Comparison of ENCODE assay signal across 8 mouse cellular contexts in genomic region chr8:119557132-119557531, GRCm38 (mm10). TPM values are rescaled to one million over a fixed set of nuclear protein-coding genes. Genes with fewer than 3 reads are reported as not detected.
DNase-seq lines count a peak whose midpoint lies in the region; ATAC-seq lines count a peak whose summit lies in the region.
"Had no signal": no experiment of that assay in that cellular context is flagged by ENCODE, and none has a peak within 500 bp of the region (broad histone marks: within the 10 kb centered on the region; RNA-seq: fewer than 3 reads in every experiment).

No protein-coding gene starts in this region.

- no peak overlapping the region for H3K27ac ChIP-seq in lung, embryonic 15.5 days
- no peak overlapping the region for H3K27ac ChIP-seq in embryonic facial prominence, embryonic 15.5 days (replicated peaks)
- no peak overlapping the region for H3K27ac ChIP-seq in limb, embryonic 11.5 days (replicated peaks; ENCODE audit: low read depth, low read length)

- peak overlapping the region; percentile 72 for H3K4me2 ChIP-seq in lung, embryonic 15.5 days
- peak overlapping the region; percentile 61 for H3K4me2 ChIP-seq in embryonic facial prominence, embryonic 15.5 days (replicated peaks)
- H3K4me2 ChIP-seq in limb, embryonic 11.5 days (ENCODE audit: low read depth, severe bottlenecking), result peak overlapping the region; percentile 87; the same call in 1 of the 2 replicates

- H3K4me3 ChIP-seq in lung, embryonic 15.5 days, result peak overlapping the region; percentile 73
- H3K4me3 ChIP-seq in embryonic facial prominence, embryonic 15.5 days (replicated peaks), result peak overlapping the region; percentile 89
- H3K4me3 ChIP-seq in limb, embryonic 11.5 days (ENCODE audit: low read depth, low read length), result peak overlapping the region; percentile 72

- no peaks in the 10 kb centered on the region for H3K27me3 ChIP-seq in lung, embryonic 15.5 days
- H3K27me3 ChIP-seq in embryonic facial prominence, embryonic 15.5 days, result no peaks in the 10 kb centered on the region
- H3K27me3 ChIP-seq in limb, embryonic 11.5 days (ENCODE audit: control insufficient read depth, insufficient read depth, low read length), result no peaks in the 10 kb centered on the region
- H3K27me3 ChIP-seq in splenic B cell, adult 2 months (ENCODE audit: control insufficient read depth, insufficient read depth, low read length, poor library complexity, severe bottlenecking), result no peaks in the 10 kb centered on the region

- H3K36me3 ChIP-seq in lung, embryonic 15.5 days, result peaks cover 2% of the 10 kb centered on the region; the same call in 1 of the 2 replicates
- peaks cover 5% of the 10 kb centered on the region; the same call in 1 of the 2 replicates for H3K36me3 ChIP-seq in embryonic facial prominence, embryonic 15.5 days
- no peaks in the 10 kb centered on the region for H3K36me3 ChIP-seq in limb, embryonic 11.5 days (ENCODE audit: control insufficient read depth, insufficient read depth, low read length)
- H3K36me3 ChIP-seq in splenic B cell, adult 2 months (ENCODE audit: control insufficient read depth, insufficient read depth, low read length, poor library complexity, severe bottlenecking), result no peaks in the 10 kb centered on the region; the same call in 1 of the 2 replicates

- peak overlapping the region; percentile 79; the same call in 1 of the 2 replicates for H3K9ac ChIP-seq in lung, embryonic 15.5 days
- H3K9ac ChIP-seq in embryonic facial prominence, embryonic 15.5 days, result peak overlapping the region; percentile 87; the same call in 1 of the 2 replicates
- no peak overlapping the region for H3K9ac ChIP-seq in limb, embryonic 11.5 days (ENCODE audit: low read length)

- 71% methylated on average over 9 of the region's 9 CpGs for WGBS in lung, embryonic 15.5 days
- 68% methylated on average over 9 of the region's 9 CpGs for WGBS in embryonic facial prominence, embryonic 15.5 days
- WGBS in limb, embryonic 11.5 days, result 83% methylated on average over 9 of the region's 9 CpGs

- no peaks in the 10 kb centered on the region for H3K9me3 ChIP-seq in lung, embryonic 15.5 days
- no peaks in the 10 kb centered on the region for H3K9me3 ChIP-seq in embryonic facial prominence, embryonic 15.5 days (replicated peaks)
- H3K9me3 ChIP-seq in limb, embryonic 11.5 days (ENCODE audit: control insufficient read depth, low read length), result no peaks in the 10 kb centered on the region

- peaks cover 18% of the 10 kb centered on the region for H3K4me1 ChIP-seq in lung, embryonic 15.5 days
- peaks cover 42% of the 10 kb centered on the region for H3K4me1 ChIP-seq in embryonic facial prominence, embryonic 15.5 days
- H3K4me1 ChIP-seq in limb, embryonic 11.5 days (ENCODE audit: control insufficient read depth, insufficient read depth, low read length), result peaks cover 3% of the 10 kb centered on the region; the same call in 1 of the 2 replicates

- DNase-seq in lung, adult 18-20 months, result no peak
- DNase-seq in limb, embryonic 11.5 days (ENCODE audit: low spot score), result no peak
- DNase-seq in splenic B cell, adult 2 months (ENCODE audit: low read depth, low spot score), result peak; percentile 6
- no peak for DNase-seq in layer of hippocampus, postnatal 25 days (ENCODE audit: extremely low spot score in 1 of 2, low spot score in 1 of 2)
- DNase-seq in testis, postnatal 14 days (ENCODE audit: low spot score), result no peak

- no peak for ATAC-seq in lung, embryonic 15.5 days (ENCODE audit: borderline replicate concordance, extremely low read depth, low FRiP score, low TSS enrichment)
- ATAC-seq in embryonic facial prominence, embryonic 15.5 days (ENCODE audit: insufficient number of reproducible peaks, low FRiP score, low TSS enrichment, low read depth), result no peak
- ATAC-seq in limb, embryonic 11.5 days (ENCODE audit: insufficient number of reproducible peaks, low FRiP score, low TSS enrichment, low read depth), result no peak

RNA-seq across cellular contexts. Expression of gene Mbtps1, which starts 1.4 kb away (rescaled TPM):
- polyA plus RNA-seq in lung, embryonic 15.5 days (2015; fragmentation: Nextera tagmentation; extraction: Ambion mirVana), result 119 and 125 TPM in 2 replicates
- polyA plus RNA-seq in embryonic facial prominence, embryonic 15.5 days (2015; fragmentation: Nextera tagmentation; extraction: Ambion mirVana), result 118 TPM in 2 replicates
- polyA plus RNA-seq in limb, embryonic 11.5 days (2014; fragmentation: Nextera tagmentation; extraction: Ambion mirVana), result 116 and 126 TPM in 2 replicates
- 10 to 100 TPM; 69.2 to 78.8 TPM for total RNA-seq in layer of hippocampus, postnatal 25 days (2021)

RNA-seq across cellular contexts. Expression of gene Hsdl1, which starts 17.9 kb away (rescaled TPM):
- polyA plus RNA-seq in lung, embryonic 15.5 days (2015; fragmentation: Nextera tagmentation; extraction: Ambion mirVana), result 26.3 and 31.6 TPM in 2 replicates
- 30.0 and 31.1 TPM in 2 replicates for polyA plus RNA-seq in embryonic facial prominence, embryonic 15.5 days (2015; fragmentation: Nextera tagmentation; extraction: Ambion mirVana)
- 30.1 and 33.9 TPM in 2 replicates for polyA plus RNA-seq in limb, embryonic 11.5 days (2014; fragmentation: Nextera tagmentation; extraction: Ambion mirVana)
- total RNA-seq in layer of hippocampus, postnatal 25 days (2021), result 10 to 100 TPM; 42.8 to 46.7 TPM

RNA-seq across cellular contexts. Expression of gene Dnaaf1, which starts 17.9 kb away (rescaled TPM):
- 1.1 and 1.4 TPM in 2 replicates for polyA plus RNA-seq in lung, embryonic 15.5 days (2015; fragmentation: Nextera tagmentation; extraction: Ambion mirVana)
- polyA plus RNA-seq in embryonic facial prominence, embryonic 15.5 days (2015; fragmentation: Nextera tagmentation; extraction: Ambion mirVana), result 2.9 and 6.8 TPM in 2 replicates
- polyA plus RNA-seq in limb, embryonic 11.5 days (2014; fragmentation: Nextera tagmentation; extraction: Ambion mirVana), result 0.09 TPM in 1 of 2 replicates, not detected in the other
- total RNA-seq in layer of hippocampus, postnatal 25 days (2021), result under 1 TPM; 0.12 to 0.22 TPM
- total RNA-seq: liver, adult 2 months had no signal
- polyA plus RNA-seq: liver, adult 2 months had no signal

RNA-seq across cellular contexts. Expression of gene Taf1c, which starts 47.9 kb away (rescaled TPM):
- 10.0 and 10.6 TPM in 2 replicates for polyA plus RNA-seq in lung, embryonic 15.5 days (2015; fragmentation: Nextera tagmentation; extraction: Ambion mirVana)
- polyA plus RNA-seq in embryonic facial prominence, embryonic 15.5 days (2015; fragmentation: Nextera tagmentation; extraction: Ambion mirVana), result 11.8 and 13.3 TPM in 2 replicates
- 11.4 and 12.8 TPM in 2 replicates for polyA plus RNA-seq in limb, embryonic 11.5 days (2014; fragmentation: Nextera tagmentation; extraction: Ambion mirVana)
- 10 to 100 TPM; 10.5 to 11.1 TPM for total RNA-seq in layer of hippocampus, postnatal 25 days (2021)

RNA-seq across cellular contexts. Expression of gene Adad2, which starts 55.4 kb away (rescaled TPM):
- 0.08 TPM in 1 of 2 replicates, not detected in the other for polyA plus RNA-seq in lung, embryonic 15.5 days (2015; fragmentation: Nextera tagmentation; extraction: Ambion mirVana)
- polyA plus RNA-seq in embryonic facial prominence, embryonic 15.5 days (2015; fragmentation: Nextera tagmentation; extraction: Ambion mirVana), result 0.14 and 0.24 TPM in 2 replicates
- 0.09 and 0.18 TPM in 2 replicates for polyA plus RNA-seq in limb, embryonic 11.5 days (2014; fragmentation: Nextera tagmentation; extraction: Ambion mirVana)
- under 1 TPM in 1 of 2 experiments, not detected in 1; 0.39 TPM for total RNA-seq in layer of hippocampus, postnatal 25 days (2021)
- total RNA-seq: liver, adult 2 months had no signal
- polyA plus RNA-seq: liver, adult 2 months had no signal
